Mouse (Mus musculus) liver, embryonic 11.5 days (tissue): ENCODE measurements around the gene Angel1. TPM values are rescaled to one million over a fixed set of nuclear protein-coding genes. Genes with fewer than 3 reads are reported as not detected.

Source experiments
- ATAC-seq: fragments of 200-750 bp; cut with Nextera tagmentation; replicated peaks from 2 replicates; pipeline ENCODE4 v1.8.0; 2017; ENCODE audit warnings: moderate number of reproducible peaks, mild to moderate bottlenecking, moderate TSS enrichment, moderate library complexity; ENCODE audit not compliant: low FRiP score
- DNase-seq: peaks from one replicate; pipeline ENCODE4 v3.0.0-alpha.2; 2017; ENCODE audit warnings: low spot score
- H3K27ac ChIP-seq: fragments of 300-500 bp; sonication (generic); 2 replicates; pipeline ENCODE4 v1.5.1; 2014; ENCODE audit warnings: mild to moderate bottlenecking, low read depth, low read length, control low read depth
- H3K27me3 ChIP-seq: fragments of 300-500 bp; sonication (generic); replicated peaks from 2 replicates; pipeline ENCODE4 v1.6.1; 2014; ENCODE audit warnings: low read length, mixed read lengths; ENCODE audit not compliant: control insufficient read depth, insufficient read depth
- H3K36me3 ChIP-seq: fragments of 300-500 bp; sonication (generic); 2 replicates; pipeline ENCODE4 v1.6.1; 2014; ENCODE audit warnings: mild to moderate bottlenecking, low read length, moderate library complexity, mixed read lengths; ENCODE audit not compliant: control insufficient read depth, insufficient read depth
- H3K4me1 ChIP-seq: fragments of 300-500 bp; sonication (generic); replicated peaks from 2 replicates; pipeline ENCODE4 v1.6.1; 2014; ENCODE audit warnings: low read length, mixed read lengths; ENCODE audit not compliant: control insufficient read depth, insufficient read depth
- H3K4me2 ChIP-seq: fragments of 300-500 bp; sonication (generic); 2 replicates; pipeline ENCODE4 v1.6.1; 2014; ENCODE audit warnings: mild to moderate bottlenecking, control low read depth, moderate library complexity
- H3K4me3 ChIP-seq: fragments of 300-500 bp; sonication (generic); 2 replicates; pipeline ENCODE4 v1.5.1; 2014; ENCODE audit warnings: low read depth, low read length, control low read depth
- H3K9ac ChIP-seq: fragments of 300-500 bp; sonication (generic); 2 replicates; pipeline ENCODE4 v1.6.1; 2014; ENCODE audit warnings: low read depth, low read length, control low read depth
- H3K9me3 ChIP-seq: fragments of 300-500 bp; sonication (generic); 2 replicates; pipeline ENCODE4 v1.6.1; 2016; ENCODE audit warnings: low read length, inconsistent platforms, mixed read lengths; ENCODE audit not compliant: control insufficient read depth
- WGBS: fragments of 180-500 bp; shearing (Covaris S2); extraction: QIAGEN DNeasy Blood & Tissue Kit; methylation state at CpG from one replicate; pipeline ENCODE4 v1.1.7; 2014; 5-methylcytosine and 5-hydroxymethylcytosine counted together
- polyA plus RNA-seq: library from polyadenylated mRNA; unstranded; fragments of >200 nt; fragmentation: Nextera tagmentation; extraction: Ambion mirVana; gene quantifications from 2 replicates; pipeline ENCODE4 v1.2.1, GENCODE M21; 2014

Gene Angel1
- polyA plus RNA-seq, 1 experiment from 2014 or later: 4.0 TPM

DNA sequence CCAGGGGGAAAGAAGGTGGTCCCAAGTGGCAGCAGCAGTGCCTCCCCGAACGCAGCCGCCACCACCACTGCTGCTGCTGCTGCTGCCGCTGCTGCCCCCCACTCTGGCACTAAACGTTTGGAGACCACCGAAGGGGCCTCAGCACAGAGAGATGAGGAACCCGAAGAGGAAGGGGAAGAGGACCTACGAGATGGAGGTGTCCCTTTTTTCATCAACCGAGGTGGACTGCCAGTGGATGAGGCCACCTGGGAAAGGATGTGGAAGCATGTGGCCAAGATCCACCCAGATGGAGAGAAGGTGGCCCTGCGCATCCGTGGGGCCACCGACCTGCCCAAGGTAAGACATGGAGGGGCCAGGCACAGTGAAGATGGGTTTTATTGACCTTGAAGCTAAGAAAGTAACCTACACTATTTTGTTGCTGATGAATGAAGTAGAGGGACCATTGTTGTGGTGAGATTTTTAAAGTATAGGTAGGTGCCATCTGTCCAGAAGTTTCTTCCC, 46.2 kb downstream of the Angel1 start:
- Histone ChIP-seq H3K36me3 (no peaks in the 10 kb centered on the region), H3K4me3 (peak overlapping the region; percentile 74), H3K27ac (0 out of 2 replicates have a peak overlapping the region, but pooled peaks have one; percentile 0), H3K9me3 (no peaks in the 10 kb centered on the region), H3K4me2 (peak overlapping the region; percentile 100), H3K9ac (no peak overlapping the region), H3K4me1 (peaks cover 24% of the 10 kb centered on the region), H3K27me3 (peaks cover 6% of the 10 kb centered on the region)
- 31% methylated on average over 12 of the region's 12 CpGs for WGBS
- ATAC-seq: no peak
- DNase-seq: no peak

- DNase-seq: no peak
- Histone ChIP-seq H3K27ac (no peak overlapping the region; the same call in 1 of the 2 replicates), H3K4me2 (peak overlapping the region; percentile 100), H3K9ac (peak overlapping the region; percentile 68), H3K9me3 (no peaks in the 10 kb centered on the region), H3K27me3 (peaks cover 6% of the 10 kb centered on the region), H3K4me3 (peak overlapping the region; percentile 74), H3K4me1 (peaks cover 24% of the 10 kb centered on the region), H3K36me3 (no peaks in the 10 kb centered on the region)
- no peak for ATAC-seq
- WGBS: 4% methylated on average over 9 of the region's 9 CpGs
Observed at GRCm38 (mm10) chr12:86679546-86679930, 46.7 kb downstream of the Angel1 start.

- WGBS: under 1% methylated on average over 94 of the region's 94 CpGs
- H3K27ac ChIP-seq: no peak within 1 kb of the TSS; the same call in none of the 2 replicates
- peak within 1 kb of the TSS; percentile 68 for H3K9ac ChIP-seq
- H3K4me1 ChIP-seq: peaks cover 18% of the 10 kb centered on the region
- peaks cover 6% of the 10 kb centered on the region for H3K27me3 ChIP-seq
- ATAC-seq (peak; percentile 57), DNase-seq (peak; percentile 75)
- H3K36me3 ChIP-seq: no peaks in the 10 kb centered on the region
- H3K9me3 ChIP-seq: no peaks in the 10 kb centered on the region
- peak within 1 kb of the TSS; percentile 100 for H3K4me2 ChIP-seq
- peak within 1 kb of the TSS; percentile 74 for H3K4me3 ChIP-seq
Observed at GRCm38 (mm10) chr12:86678591-86679545, 47.4 kb downstream of the Angel1 start, which contains the start of gene Vash1. Vash1 (plus strand) TSS chr12:86678700.

DNA sequence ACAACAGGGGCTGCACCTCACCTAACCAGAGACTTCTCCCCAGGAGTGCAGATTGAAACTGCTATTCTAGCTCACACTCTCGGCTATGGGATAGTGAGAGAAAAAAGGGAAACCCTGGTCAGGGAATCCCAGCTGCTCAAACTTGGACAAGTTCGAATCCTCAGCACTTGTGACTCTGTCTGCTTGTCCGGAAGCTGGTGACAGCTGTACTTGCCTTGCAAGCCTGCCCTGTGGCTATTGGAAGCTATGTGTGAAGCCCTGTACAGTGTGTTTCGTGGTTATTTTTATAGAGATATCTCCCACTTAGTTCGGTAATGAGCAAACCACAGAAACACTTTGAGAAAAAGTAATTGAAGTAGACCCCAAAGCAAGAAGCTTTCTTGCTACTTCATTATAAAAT, 53.8 kb downstream of the Angel1 start:
- 57% methylated on average over 5 of the region's 5 CpGs for WGBS
- Histone ChIP-seq H3K27me3 (no peaks in the 10 kb centered on the region), H3K36me3 (no peaks in the 10 kb centered on the region), H3K4me3 (no peak overlapping the region), H3K9me3 (no peaks in the 10 kb centered on the region), H3K9ac (no peak overlapping the region), H3K4me1 (no peaks in the 10 kb centered on the region), H3K4me2 (no peak overlapping the region), H3K27ac (no peak overlapping the region)
- no peak for DNase-seq
- ATAC-seq: no peak

DNA sequence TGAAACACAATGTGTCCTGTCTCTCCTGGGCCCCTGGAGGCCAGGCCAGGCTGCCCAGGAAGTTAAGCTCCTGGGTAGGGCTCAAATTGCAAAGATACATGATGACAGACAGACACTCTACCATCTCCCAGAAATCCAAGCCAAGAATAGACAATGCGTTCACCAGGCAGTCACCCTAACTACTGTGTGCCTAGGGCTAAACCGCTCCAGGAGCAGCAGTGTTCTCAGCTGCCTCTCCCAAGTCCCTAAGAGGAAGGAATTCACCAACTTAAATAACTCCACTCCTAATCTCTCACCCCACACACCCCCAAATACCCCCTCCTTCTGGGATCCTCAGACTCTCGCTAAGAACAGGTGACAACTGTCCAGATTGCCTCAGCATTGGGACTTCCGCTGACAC, 54.2 kb downstream of the Angel1 start:
- H3K36me3 ChIP-seq: no peaks in the 10 kb centered on the region
- H3K4me2 ChIP-seq: no peak overlapping the region
- no peak overlapping the region for H3K27ac ChIP-seq
- no peak for ATAC-seq
- H3K4me1 ChIP-seq: no peaks in the 10 kb centered on the region
- H3K27me3 ChIP-seq: no peaks in the 10 kb centered on the region
- H3K9ac ChIP-seq: no peak overlapping the region
- 86% methylated on average over 4 of the region's 4 CpGs for WGBS
- DNase-seq: no peak
- no peaks in the 10 kb centered on the region for H3K9me3 ChIP-seq
- H3K4me3 ChIP-seq: no peak overlapping the region

GRCm38 (mm10) chr12:86668404-86668803, 57.9 kb downstream of the Angel1 start:
- 82% methylated on average over 2 of the region's 2 CpGs for WGBS
- Histone ChIP-seq H3K9ac (no peak overlapping the region), H3K27me3 (no peaks in the 10 kb centered on the region), H3K9me3 (no peaks in the 10 kb centered on the region), H3K4me1 (no peaks in the 10 kb centered on the region), H3K27ac (no peak overlapping the region), H3K4me2 (no peak overlapping the region), H3K36me3 (no peaks in the 10 kb centered on the region), H3K4me3 (no peak overlapping the region)
- no peak for DNase-seq
- ATAC-seq: no peak

DNA sequence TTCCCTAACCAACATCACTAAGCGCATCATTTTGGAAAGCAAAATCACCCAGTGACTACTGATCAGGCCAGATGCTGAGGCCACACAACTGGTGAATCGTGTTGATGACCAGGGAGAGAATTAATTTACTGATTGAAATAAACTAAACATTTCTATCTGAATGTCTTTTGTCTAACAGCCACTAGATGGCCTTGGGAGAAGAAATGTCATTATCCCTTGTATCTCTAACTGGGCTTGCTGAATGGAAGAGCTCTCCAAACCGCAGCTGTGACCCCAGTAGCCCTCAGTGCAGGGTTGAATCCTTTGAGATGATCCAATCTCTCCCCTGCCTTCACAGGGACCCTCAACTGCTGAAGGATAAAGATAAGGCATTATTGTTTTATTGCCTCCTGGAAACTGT, 60.6 kb downstream of the Angel1 start:
- H3K27ac ChIP-seq: no peak overlapping the region
- 53% methylated on average over 3 of the region's 3 CpGs for WGBS
- no peak for ATAC-seq

GRCm38 (mm10) chr12:86660466-86660865, 65.8 kb downstream of the Angel1 start:
- Histone ChIP-seq H3K27me3 (no peaks in the 10 kb centered on the region), H3K27ac (no peak overlapping the region), H3K4me2 (no peak overlapping the region), H3K4me3 (no peak overlapping the region), H3K36me3 (no peaks in the 10 kb centered on the region), H3K9me3 (no peaks in the 10 kb centered on the region), H3K9ac (no peak overlapping the region), H3K4me1 (no peaks in the 10 kb centered on the region)
- 79% methylated on average over 2 of the region's 2 CpGs for WGBS
- DNase-seq (no peak), ATAC-seq (no peak)

More for the DNA sequence above, 60.6 kb downstream of the Angel1 start:
- no peaks in the 10 kb centered on the region for H3K36me3 ChIP-seq
- no peak overlapping the region for H3K4me2 ChIP-seq
- no peak overlapping the region for H3K4me3 ChIP-seq
- H3K9ac ChIP-seq: no peak overlapping the region
- H3K4me1 ChIP-seq: no peaks in the 10 kb centered on the region
- no peaks in the 10 kb centered on the region for H3K27me3 ChIP-seq
- DNase-seq: no peak
- no peaks in the 10 kb centered on the region for H3K9me3 ChIP-seq
